Mouse (Mus musculus) heart, embryonic 16.5 days (tissue): Measurements from ENCODE around the gene Grm8. TPM values are rescaled to one million over a fixed set of nuclear protein-coding genes. Genes with fewer than 3 reads are reported as not detected.
"Not testable (repeated sequence)": the region's sequence is repeated elsewhere in the genome, so short reads cannot be mapped to it uniquely, and the experiment has no call there.

Experiments
- ATAC-seq: fragments of 200-750 bp; cut with Nextera tagmentation; replicated peaks from 2 replicates; pipeline ENCODE4 v1.8.0; 2017; ENCODE audit warnings: moderate number of reproducible peaks; ENCODE audit not compliant: insufficient read depth, low FRiP score; ENCODE audit errors: extremely low read depth
- H3K27ac ChIP-seq: fragments of 300-500 bp; sonication (generic); 2 replicates; pipeline ENCODE4 v1.5.1; 2014; ENCODE audit warnings: mild to moderate bottlenecking, low read length, control low read depth, moderate library complexity
- H3K27me3 ChIP-seq: fragments of 300-500 bp; sonication (generic); 2 replicates; pipeline ENCODE4 v1.6.1; 2014; ENCODE audit warnings: low read length, mixed read lengths; ENCODE audit not compliant: control insufficient read depth, insufficient read depth
- H3K36me3 ChIP-seq: fragments of 300-500 bp; sonication (generic); 2 replicates; pipeline ENCODE4 v1.6.1; 2014; ENCODE audit not compliant: control insufficient read depth, insufficient read depth
- H3K4me1 ChIP-seq: fragments of 300-500 bp; sonication (generic); 2 replicates; pipeline ENCODE4 v1.6.1; 2014; ENCODE audit warnings: low read length, mixed read lengths; ENCODE audit not compliant: control insufficient read depth, insufficient read depth
- H3K4me2 ChIP-seq: fragments of 300-500 bp; sonication (generic); 2 replicates; pipeline ENCODE4 v1.6.1; 2014; ENCODE audit warnings: low read depth, mild to moderate bottlenecking, control low read depth, low read length
- H3K4me3 ChIP-seq: fragments of 300-500 bp; sonication (generic); 2 replicates; pipeline ENCODE4 v1.5.1; 2014; ENCODE audit warnings: mild to moderate bottlenecking, control low read depth, low read length
- H3K9ac ChIP-seq: fragments of 300-500 bp; sonication (generic); 2 replicates; pipeline ENCODE4 v1.6.1; 2014; ENCODE audit warnings: low read length, control low read depth
- H3K9me3 ChIP-seq: fragments of 300-500 bp; sonication (generic); replicated peaks from 2 replicates; pipeline ENCODE4 v1.6.1; 2016; ENCODE audit warnings: low read length; ENCODE audit not compliant: control insufficient read depth
- WGBS: fragments of 180-500 bp; shearing (Covaris S2); extraction: QIAGEN DNeasy Blood & Tissue Kit; methylation state at CpG from one replicate; pipeline ENCODE4 v1.1.7; 2014; 5-methylcytosine and 5-hydroxymethylcytosine counted together
- polyA plus RNA-seq: library from polyadenylated mRNA; unstranded; fragments of >200 nt; fragmentation: Nextera tagmentation; extraction: Ambion mirVana; gene quantifications from 2 replicates; pipeline ENCODE4 v1.2.1, GENCODE M21; 2015

Gene Grm8
- polyA plus RNA-seq, 1 experiment from 2014 or later: 0.25 TPM

- Histone ChIP-seq H3K9me3 (no peaks in the 10 kb centered on the region), H3K27me3 (no peaks in the 10 kb centered on the region), H3K4me3 (no peak overlapping the region), H3K36me3 (no peaks in the 10 kb centered on the region), H3K4me2 (no peak overlapping the region), H3K9ac (no peak overlapping the region), H3K4me1 (no peaks in the 10 kb centered on the region), H3K27ac (no peak overlapping the region)
- 41% methylated on average over 1 of the region's 1 CpGs for WGBS
- no peak for ATAC-seq
These were observed 249.2 kb downstream of the Grm8 start for GRCm38 (mm10) chr6:27885786-27886185.

- Histone ChIP-seq H3K27ac (no peak overlapping the region), H3K9ac (no peak overlapping the region), H3K4me1 (no peaks in the 10 kb centered on the region), H3K4me3 (no peak overlapping the region), H3K27me3 (no peaks in the 10 kb centered on the region), H3K9me3 (no peaks in the 10 kb centered on the region), H3K4me2 (no peak overlapping the region), H3K36me3 (no peaks in the 10 kb centered on the region)
- ATAC-seq: no peak
- WGBS: 56% methylated on average over 1 of the region's 1 CpGs
These were observed 285.3 kb downstream of the Grm8 start for GRCm38 (mm10) chr6:27849644-27850043.

- Histone ChIP-seq H3K9me3 (no peaks in the 10 kb centered on the region), H3K36me3 (no peaks in the 10 kb centered on the region), H3K9ac (no peak overlapping the region), H3K27ac (no peak overlapping the region), H3K4me2 (no peak overlapping the region), H3K4me3 (no peak overlapping the region), H3K27me3 (no peaks in the 10 kb centered on the region), H3K4me1 (no peaks in the 10 kb centered on the region)
- whole genome bisulfite sequencing: 75% methylated on average over 1 of the region's 1 CpGs
- no peak for ATAC-seq
These were observed 298.8 kb downstream of the Grm8 start for GRCm38 (mm10) chr6:27836159-27836558.

GRCm38 (mm10) chr6:27819735-27820134, 315.2 kb downstream of the Grm8 start:
- H3K27ac ChIP-seq, H3K4me2 ChIP-seq, H3K36me3 ChIP-seq, H3K9me3 ChIP-seq, ATAC-seq, H3K4me3 ChIP-seq, H3K4me1 ChIP-seq, H3K9ac ChIP-seq, H3K27me3 ChIP-seq: not testable (repeated sequence)
- 88% methylated on average over 2 of the region's 2 CpGs for WGBS

GRCm38 (mm10) chr6:27812789-27813188, 322.2 kb downstream of the Grm8 start:
- no peak overlapping the region for H3K9ac ChIP-seq
- WGBS: 77% methylated on average over 5 of the region's 5 CpGs

GRCm38 (mm10) chr6:27809996-27810395, 325.0 kb downstream of the Grm8 start:
- ATAC-seq: no peak
- no peaks in the 10 kb centered on the region for H3K4me1 ChIP-seq
- no peak overlapping the region for H3K4me2 ChIP-seq
- no peaks in the 10 kb centered on the region for H3K36me3 ChIP-seq
- no peak overlapping the region for H3K27ac ChIP-seq
- H3K9me3 ChIP-seq: no peaks in the 10 kb centered on the region
- no peaks in the 10 kb centered on the region for H3K27me3 ChIP-seq
- no peak overlapping the region for H3K4me3 ChIP-seq
- WGBS: 74% methylated on average over 6 of the region's 6 CpGs
- no peak overlapping the region for H3K9ac ChIP-seq

More at GRCm38 (mm10) chr6:27812789-27813188, 322.2 kb downstream of the Grm8 start:
- Histone ChIP-seq H3K4me2 (no peak overlapping the region), H3K27ac (no peak overlapping the region), H3K9me3 (no peaks in the 10 kb centered on the region), H3K4me3 (no peak overlapping the region), H3K4me1 (no peaks in the 10 kb centered on the region), H3K36me3 (no peaks in the 10 kb centered on the region), H3K27me3 (no peaks in the 10 kb centered on the region)
- ATAC-seq: no peak

GRCm38 (mm10) chr6:27806741-27807140, 328.2 kb downstream of the Grm8 start:
- H3K4me2 ChIP-seq: no peak overlapping the region
- no peak overlapping the region for H3K27ac ChIP-seq
- no peaks in the 10 kb centered on the region for H3K27me3 ChIP-seq
- no peak overlapping the region for H3K9ac ChIP-seq
- no peak for ATAC-seq
- H3K36me3 ChIP-seq: no peaks in the 10 kb centered on the region
- no peaks in the 10 kb centered on the region for H3K4me1 ChIP-seq
- H3K4me3 ChIP-seq: no peak overlapping the region
- H3K9me3 ChIP-seq: no peaks in the 10 kb centered on the region

GRCm38 (mm10) chr6:27800881-27801572, 334.0 kb downstream of the Grm8 start:
- no peak overlapping the region for H3K27ac ChIP-seq
- H3K4me2 ChIP-seq: no peak overlapping the region
- H3K36me3 ChIP-seq: no peaks in the 10 kb centered on the region
- no peaks in the 10 kb centered on the region for H3K4me1 ChIP-seq
- no peak overlapping the region for H3K4me3 ChIP-seq
- WGBS: 76% methylated on average over 6 of the region's 6 CpGs
- H3K27me3 ChIP-seq: no peaks in the 10 kb centered on the region
- no peak overlapping the region for H3K9ac ChIP-seq
- H3K9me3 ChIP-seq: no peaks in the 10 kb centered on the region
- no peak for ATAC-seq

GRCm38 (mm10) chr6:27798735-27799134, 336.2 kb downstream of the Grm8 start:
- 79% methylated on average over 3 of the region's 3 CpGs for WGBS
- H3K9ac ChIP-seq: no peak overlapping the region
- no peak for ATAC-seq

More at GRCm38 (mm10) chr6:27798735-27799134, 336.2 kb downstream of the Grm8 start:
- Histone ChIP-seq H3K27me3 (no peaks in the 10 kb centered on the region), H3K4me2 (no peak overlapping the region), H3K36me3 (no peaks in the 10 kb centered on the region), H3K9me3 (no peaks in the 10 kb centered on the region), H3K4me3 (no peak overlapping the region), H3K27ac (no peak overlapping the region), H3K4me1 (no peaks in the 10 kb centered on the region)
